Mouse (Mus musculus) liver, embryonic 11.5 days (tissue): ENCODE results near the gene Sema4f. TPM values are rescaled to one million over a fixed set of nuclear protein-coding genes. Genes with fewer than 3 reads are reported as not detected.

Experiments
- ATAC-seq: fragments of 200-750 bp; cut with Nextera tagmentation; replicated peaks from 2 replicates; pipeline ENCODE4 v1.8.0; 2017; ENCODE audit warnings: moderate number of reproducible peaks, mild to moderate bottlenecking, moderate TSS enrichment, moderate library complexity; ENCODE audit not compliant: low FRiP score
- DNase-seq: peaks from one replicate; pipeline ENCODE4 v3.0.0-alpha.2; 2017; ENCODE audit warnings: low spot score
- H3K27ac ChIP-seq: fragments of 300-500 bp; sonication (generic); 2 replicates; pipeline ENCODE4 v1.5.1; 2014; ENCODE audit warnings: mild to moderate bottlenecking, low read depth, low read length, control low read depth
- H3K27me3 ChIP-seq: fragments of 300-500 bp; sonication (generic); replicated peaks from 2 replicates; pipeline ENCODE4 v1.6.1; 2014; ENCODE audit warnings: low read length, mixed read lengths; ENCODE audit not compliant: control insufficient read depth, insufficient read depth
- H3K36me3 ChIP-seq: fragments of 300-500 bp; sonication (generic); 2 replicates; pipeline ENCODE4 v1.6.1; 2014; ENCODE audit warnings: mild to moderate bottlenecking, low read length, moderate library complexity, mixed read lengths; ENCODE audit not compliant: control insufficient read depth, insufficient read depth
- H3K4me1 ChIP-seq: fragments of 300-500 bp; sonication (generic); replicated peaks from 2 replicates; pipeline ENCODE4 v1.6.1; 2014; ENCODE audit warnings: low read length, mixed read lengths; ENCODE audit not compliant: control insufficient read depth, insufficient read depth
- H3K4me2 ChIP-seq: fragments of 300-500 bp; sonication (generic); 2 replicates; pipeline ENCODE4 v1.6.1; 2014; ENCODE audit warnings: mild to moderate bottlenecking, control low read depth, moderate library complexity
- H3K4me3 ChIP-seq: fragments of 300-500 bp; sonication (generic); 2 replicates; pipeline ENCODE4 v1.5.1; 2014; ENCODE audit warnings: low read depth, low read length, control low read depth
- H3K9ac ChIP-seq: fragments of 300-500 bp; sonication (generic); 2 replicates; pipeline ENCODE4 v1.6.1; 2014; ENCODE audit warnings: low read depth, low read length, control low read depth
- H3K9me3 ChIP-seq: fragments of 300-500 bp; sonication (generic); 2 replicates; pipeline ENCODE4 v1.6.1; 2016; ENCODE audit warnings: low read length, inconsistent platforms, mixed read lengths; ENCODE audit not compliant: control insufficient read depth
- WGBS: fragments of 180-500 bp; shearing (Covaris S2); extraction: QIAGEN DNeasy Blood & Tissue Kit; methylation state at CpG from one replicate; pipeline ENCODE4 v1.1.7; 2014; 5-methylcytosine and 5-hydroxymethylcytosine counted together
- polyA plus RNA-seq: library from polyadenylated mRNA; unstranded; fragments of >200 nt; fragmentation: Nextera tagmentation; extraction: Ambion mirVana; gene quantifications from 2 replicates; pipeline ENCODE4 v1.2.1, GENCODE M21; 2014

Gene Sema4f
- polyA plus RNA-seq, 1 experiment from 2014 or later = 0.14 TPM

- no peak overlapping the region for H3K4me3 ChIP-seq
- H3K9ac ChIP-seq = no peak overlapping the region
- H3K27me3 ChIP-seq = peaks cover 46% of the 10 kb centered on the region
- DNase-seq (no peak), ATAC-seq (no peak)
- H3K36me3 ChIP-seq = no peaks in the 10 kb centered on the region
- H3K4me2 ChIP-seq = no peak overlapping the region
- no peaks in the 10 kb centered on the region for H3K9me3 ChIP-seq
- no peak overlapping the region for H3K27ac ChIP-seq
- H3K4me1 ChIP-seq = peaks cover 3% of the 10 kb centered on the region; the same call in 1 of the 2 replicates
- WGBS = 53% methylated on average over 3 of the region's 3 CpGs
Observed at GRCm38 (mm10) chr6:82940765-82941164, 1.2 kb upstream of the Sema4f start.

- DNase-seq (no peak), ATAC-seq (no peak)
- H3K4me2 ChIP-seq = no peak overlapping the region
- H3K36me3 ChIP-seq = no peaks in the 10 kb centered on the region
- peaks cover 3% of the 10 kb centered on the region; the same call in 1 of the 2 replicates for H3K4me1 ChIP-seq
- 81% methylated on average over 3 of the region's 3 CpGs for WGBS
- no peak overlapping the region for H3K27ac ChIP-seq
- no peak overlapping the region for H3K9ac ChIP-seq
- no peak overlapping the region for H3K4me3 ChIP-seq
- H3K9me3 ChIP-seq = no peaks in the 10 kb centered on the region
- H3K27me3 ChIP-seq = peaks cover 45% of the 10 kb centered on the region
Observed at GRCm38 (mm10) chr6:82934616-82935230, 4.8 kb downstream of the Sema4f start.

- Histone ChIP-seq H3K4me3 (no peak overlapping the region), H3K9me3 (no peaks in the 10 kb centered on the region), H3K27ac (no peak overlapping the region), H3K4me2 (no peak overlapping the region), H3K36me3 (no peaks in the 10 kb centered on the region), H3K27me3 (peaks cover 9% of the 10 kb centered on the region), H3K4me1 (no peaks in the 10 kb centered on the region), H3K9ac (no peak overlapping the region)
- DNase-seq (no peak), ATAC-seq (no peak)
- 67% methylated on average over 5 of the region's 5 CpGs for WGBS
Observed at GRCm38 (mm10) chr6:82927617-82928016, 12.0 kb downstream of the Sema4f start.

GRCm38 (mm10) chr6:82926528-82926927, 13.0 kb downstream of the Sema4f start:
- no peak overlapping the region for H3K4me3 ChIP-seq
- no peak overlapping the region for H3K9ac ChIP-seq
- no peak for DNase-seq
- no peaks in the 10 kb centered on the region for H3K4me1 ChIP-seq
- no peak overlapping the region for H3K4me2 ChIP-seq
- no peaks in the 10 kb centered on the region for H3K36me3 ChIP-seq
- no peaks in the 10 kb centered on the region for H3K9me3 ChIP-seq
- WGBS = 81% methylated on average over 7 of the region's 7 CpGs
- ATAC-seq = no peak
- peaks cover 4% of the 10 kb centered on the region for H3K27me3 ChIP-seq
- no peak overlapping the region for H3K27ac ChIP-seq

- no peak for DNase-seq
- no peak overlapping the region for H3K27ac ChIP-seq
- H3K9ac ChIP-seq = no peak overlapping the region
- no peak for ATAC-seq
- no peaks in the 10 kb centered on the region for H3K4me1 ChIP-seq
- no peak overlapping the region for H3K4me3 ChIP-seq
- no peaks in the 10 kb centered on the region for H3K9me3 ChIP-seq
- no peak overlapping the region for H3K4me2 ChIP-seq
- H3K36me3 ChIP-seq = no peaks in the 10 kb centered on the region
- WGBS = 65% methylated on average over 10 of the region's 10 CpGs
- H3K27me3 ChIP-seq = peaks cover 3% of the 10 kb centered on the region
Observed at GRCm38 (mm10) chr6:82926106-82926505, 13.5 kb downstream of the Sema4f start.

GRCm38 (mm10) chr6:82925005-82925404, 14.6 kb downstream of the Sema4f start:
- no peaks in the 10 kb centered on the region for H3K36me3 ChIP-seq
- DNase-seq = no peak
- WGBS = 59% methylated on average over 3 of the region's 3 CpGs

GRCm38 (mm10) chr6:82921426-82922224, 17.9 kb downstream of the Sema4f start:
- Histone ChIP-seq H3K4me2 (no peak overlapping the region), H3K9ac (no peak overlapping the region), H3K36me3 (no peaks in the 10 kb centered on the region), H3K9me3 (no peaks in the 10 kb centered on the region), H3K4me3 (no peak overlapping the region), H3K4me1 (no peaks in the 10 kb centered on the region), H3K27me3 (no peaks in the 10 kb centered on the region; the same call in 1 of the 2 replicates), H3K27ac (no peak overlapping the region)
- ATAC-seq (no peak), DNase-seq (no peak)
- 64% methylated on average over 9 of the region's 9 CpGs for WGBS

More at GRCm38 (mm10) chr6:82925005-82925404, 14.6 kb downstream of the Sema4f start:
- Histone ChIP-seq H3K27ac (no peak overlapping the region), H3K9ac (no peak overlapping the region), H3K9me3 (no peaks in the 10 kb centered on the region), H3K4me3 (no peak overlapping the region), H3K4me2 (no peak overlapping the region), H3K27me3 (no peaks in the 10 kb centered on the region; the same call in 1 of the 2 replicates), H3K4me1 (no peaks in the 10 kb centered on the region)
- ATAC-seq = no peak

- no peak for DNase-seq
- Histone ChIP-seq H3K9me3 (no peaks in the 10 kb centered on the region), H3K27me3 (no peaks in the 10 kb centered on the region), H3K27ac (no peak overlapping the region), H3K4me2 (no peak overlapping the region), H3K9ac (no peak overlapping the region), H3K4me1 (no peaks in the 10 kb centered on the region), H3K4me3 (no peak overlapping the region), H3K36me3 (no peaks in the 10 kb centered on the region)
- 44% methylated on average over 8 of the region's 8 CpGs for WGBS
- ATAC-seq = no peak
Observed at GRCm38 (mm10) chr6:82919520-82919919, 20.0 kb downstream of the Sema4f start.

- Histone ChIP-seq H3K4me3 (no peak overlapping the region), H3K9ac (no peak overlapping the region), H3K27me3 (no peaks in the 10 kb centered on the region), H3K9me3 (no peaks in the 10 kb centered on the region), H3K4me2 (no peak overlapping the region), H3K36me3 (no peaks in the 10 kb centered on the region), H3K27ac (no peak overlapping the region), H3K4me1 (no peaks in the 10 kb centered on the region)
- 74% methylated on average over 14 of the region's 14 CpGs for WGBS
- DNase-seq (no peak), ATAC-seq (no peak)
Observed at GRCm38 (mm10) chr6:82918371-82918770, 21.2 kb downstream of the Sema4f start.
